ENCODE assay signal across 22 mouse cellular contexts in genomic region chr14:25825880-25826626, GRCm38 (mm10). TPM values are rescaled to one million over a fixed set of nuclear protein-coding genes. Genes with fewer than 3 reads are reported as not detected.
DNase-seq lines count a peak whose midpoint lies in the region; ATAC-seq lines count a peak whose summit lies in the region.
"Had no signal": no experiment of that assay in that cellular context is flagged by ENCODE, and none has a peak within 500 bp of the region (broad histone marks: within the 10 kb centered on the region; RNA-seq: fewer than 3 reads in every experiment).

No protein-coding gene starts in this region.

- H3K36me3 ChIP-seq in embryonic facial prominence, embryonic 14.5 days (ENCODE audit: control insufficient read depth, insufficient read depth, low read length): no peaks in the 10 kb centered on the region
- H3K36me3 ChIP-seq in embryonic facial prominence, embryonic 10.5 days (replicated peaks): no peaks in the 10 kb centered on the region
- H3K36me3 ChIP-seq in intestine, embryonic 15.5 days: no peaks in the 10 kb centered on the region
- no peaks in the 10 kb centered on the region for H3K36me3 ChIP-seq in stomach, embryonic 14.5 days (ENCODE audit: control insufficient read depth, insufficient read depth, low read length)
- no peaks in the 10 kb centered on the region for H3K36me3 ChIP-seq in liver, embryonic 12.5 days
- H3K36me3 ChIP-seq: embryonic facial prominence, embryonic 13.5 days; heart, embryonic 13.5 days; hindbrain, embryonic 12.5 days had no signal

- H3K4me1 ChIP-seq in embryonic facial prominence, embryonic 14.5 days (ENCODE audit: control insufficient read depth, insufficient read depth, low read length): no peaks in the 10 kb centered on the region
- peaks cover 12% of the 10 kb centered on the region for H3K4me1 ChIP-seq in embryonic facial prominence, embryonic 10.5 days
- H3K4me1 ChIP-seq in intestine, embryonic 15.5 days (replicated peaks): peaks cover 12% of the 10 kb centered on the region
- H3K4me1 ChIP-seq in stomach, embryonic 14.5 days (ENCODE audit: control insufficient read depth, insufficient read depth, low read length): 0 out of 2 replicates have a peak, but pooled peaks cover 8% of the 10 kb centered on the region
- H3K4me1 ChIP-seq in liver, embryonic 12.5 days: no peaks in the 10 kb centered on the region
- H3K4me1 ChIP-seq: forebrain, embryonic 13.5 days; heart, embryonic 13.5 days; hindbrain, embryonic 12.5 days had no signal

- WGBS in embryonic facial prominence, embryonic 14.5 days: 71% methylated on average over 11 of the region's 11 CpGs
- 84% methylated on average over 11 of the region's 11 CpGs for WGBS in embryonic facial prominence, embryonic 10.5 days
- 52% methylated on average over 11 of the region's 11 CpGs for WGBS in intestine, embryonic 15.5 days
- WGBS in stomach, embryonic 14.5 days: 69% methylated on average over 11 of the region's 11 CpGs
- WGBS in liver, embryonic 12.5 days (ENCODE audit: insufficient replicate concordance): 75% methylated on average over 11 of the region's 11 CpGs

- peaks cover 4% of the 10 kb centered on the region; the same call in 1 of the 2 replicates for H3K9me3 ChIP-seq in embryonic facial prominence, embryonic 14.5 days (ENCODE audit: control insufficient read depth, low read length)
- H3K9me3 ChIP-seq in embryonic facial prominence, embryonic 10.5 days: no peaks in the 10 kb centered on the region
- no peaks in the 10 kb centered on the region for H3K9me3 ChIP-seq in intestine, embryonic 15.5 days
- H3K9me3 ChIP-seq in stomach, embryonic 14.5 days (ENCODE audit: control insufficient read depth, low read depth, low read length): no peaks in the 10 kb centered on the region
- H3K9me3 ChIP-seq in liver, embryonic 12.5 days (replicated peaks): no peaks in the 10 kb centered on the region
- H3K9me3 ChIP-seq: embryonic facial prominence, embryonic 13.5 days; forebrain, embryonic 13.5 days; heart, embryonic 13.5 days; hindbrain, embryonic 12.5 days had no signal

- no peak overlapping the region for H3K4me2 ChIP-seq in embryonic facial prominence, embryonic 14.5 days (ENCODE audit: low read depth, low read length)
- no peak overlapping the region for H3K4me2 ChIP-seq in intestine, embryonic 15.5 days (replicated peaks)
- H3K4me2 ChIP-seq in stomach, embryonic 14.5 days (replicated peaks; ENCODE audit: low read depth, low read length): no peak overlapping the region
- no peak overlapping the region for H3K4me2 ChIP-seq in liver, embryonic 12.5 days
- H3K4me2 ChIP-seq: embryonic facial prominence, embryonic 13.5 days; forebrain, embryonic 13.5 days; heart, embryonic 13.5 days; hindbrain, embryonic 12.5 days had no signal

- H3K9ac ChIP-seq in embryonic facial prominence, embryonic 14.5 days (ENCODE audit: low read depth, low read length): no peak overlapping the region
- no peak overlapping the region for H3K9ac ChIP-seq in intestine, embryonic 15.5 days
- no peak overlapping the region for H3K9ac ChIP-seq in stomach, embryonic 14.5 days (replicated peaks; ENCODE audit: low read depth, low read length)
- H3K9ac ChIP-seq in liver, embryonic 12.5 days: no peak overlapping the region
- H3K9ac ChIP-seq: embryonic facial prominence, embryonic 13.5 days; forebrain, embryonic 13.5 days; heart, embryonic 13.5 days; hindbrain, embryonic 12.5 days had no signal

- peak; percentile 22; the same call in 1 of the 2 replicates for ATAC-seq in embryonic facial prominence, embryonic 14.5 days (ENCODE audit: low read depth)
- peak; percentile 93 for ATAC-seq in intestine, embryonic 15.5 days
- 0 out of 2 replicates have a peak, but pooled peaks have one; percentile 56 for ATAC-seq in stomach, embryonic 14.5 days (ENCODE audit: insufficient number of reproducible peaks, insufficient read depth, low FRiP score, low read depth)
- no peak for ATAC-seq in liver, embryonic 12.5 days
- ATAC-seq: CD4-positive, CD25-positive, alpha-beta regulatory T cell, adult 4 months; forebrain, embryonic 13.5 days; hindbrain, embryonic 16.5 days had no signal

- intact Hi-C loops in left cerebral cortex, postnatal 4 days (cut with DNase I): no loop called here

- H3K27me3 ChIP-seq in embryonic facial prominence, embryonic 14.5 days (replicated peaks; ENCODE audit: control insufficient read depth, insufficient read depth, low read length): no peaks in the 10 kb centered on the region
- peaks cover 14% of the 10 kb centered on the region for H3K27me3 ChIP-seq in embryonic facial prominence, embryonic 10.5 days (replicated peaks; ENCODE audit: low read depth, poor library complexity, severe bottlenecking)
- no peaks in the 10 kb centered on the region for H3K27me3 ChIP-seq in intestine, embryonic 15.5 days (replicated peaks)
- H3K27me3 ChIP-seq in stomach, embryonic 14.5 days (ENCODE audit: control insufficient read depth, insufficient read depth, low read length): no peaks in the 10 kb centered on the region
- peaks cover 6% of the 10 kb centered on the region for H3K27me3 ChIP-seq in liver, embryonic 12.5 days (replicated peaks)
- H3K27me3 ChIP-seq: forebrain, embryonic 13.5 days; heart, embryonic 13.5 days; hindbrain, embryonic 12.5 days had no signal

- H3K27ac ChIP-seq in embryonic facial prominence, embryonic 14.5 days (replicated peaks; ENCODE audit: low read depth, low read length): no peak overlapping the region
- no peak overlapping the region for H3K27ac ChIP-seq in embryonic facial prominence, embryonic 10.5 days (replicated peaks)
- peak overlapping the region; percentile 64 for H3K27ac ChIP-seq in intestine, embryonic 15.5 days
- H3K27ac ChIP-seq in stomach, embryonic 14.5 days (ENCODE audit: low read length): peak overlapping the region; percentile 7; the same call in 1 of the 2 replicates
- no peak overlapping the region for H3K27ac ChIP-seq in liver, embryonic 12.5 days
- H3K27ac ChIP-seq: embryonic facial prominence, embryonic 13.5 days; forebrain, embryonic 13.5 days; heart, embryonic 13.5 days; hindbrain, embryonic 12.5 days had no signal

- H3K4me3 ChIP-seq in embryonic facial prominence, embryonic 14.5 days (ENCODE audit: low read depth, low read length): no peak overlapping the region
- no peak overlapping the region for H3K4me3 ChIP-seq in embryonic facial prominence, embryonic 10.5 days
- H3K4me3 ChIP-seq in intestine, embryonic 15.5 days (replicated peaks): no peak overlapping the region
- H3K4me3 ChIP-seq in stomach, embryonic 14.5 days (ENCODE audit: low read depth, low read length): no peak overlapping the region
- H3K4me3 ChIP-seq in liver, embryonic 12.5 days: no peak overlapping the region
- H3K4me3 ChIP-seq: embryonic facial prominence, embryonic 13.5 days; forebrain, embryonic 13.5 days; heart, embryonic 13.5 days; hindbrain, embryonic 12.5 days had no signal

- DNase-seq in embryonic facial prominence, embryonic 14.5 days (ENCODE audit: low spot score): peak; percentile 44
- no peak for DNase-seq in embryonic facial prominence, embryonic 10.5 days (ENCODE audit: low spot score)
- peak; percentile 45 for DNase-seq in ES-CJ7 (ENCODE audit: low read depth, low spot score)
- no peak for DNase-seq in urinary bladder, postnatal 25 days (ENCODE audit: low spot score)
- DNase-seq in left cerebral cortex, postnatal 4 days: no peak
- DNase-seq: adrenal gland, adult 8-10 months; B cell, adult 2 months; cerebellum, adult 11-12 months; cerebellum, adult 9-10 months; cerebellum, postnatal 25 days; gastrocnemius, postnatal 36 days; heart, adult 11 months; heart, postnatal 4 days had no signal

RNA-seq across cellular contexts. Expression of gene Anxa11, which starts 15.9 kb away (rescaled TPM):
- polyA plus RNA-seq in embryonic facial prominence, embryonic 14.5 days (2014; fragmentation: Nextera tagmentation; extraction: Ambion mirVana): 27.6 and 30.2 TPM in 2 replicates
- polyA plus RNA-seq in embryonic facial prominence, embryonic 10.5 days (2016; fragmentation: Nextera tagmentation; extraction: Ambion mirVana): 5.3 and 6.1 TPM in 2 replicates
- polyA plus RNA-seq in intestine, embryonic 15.5 days (2015; fragmentation: Nextera tagmentation; extraction: Ambion mirVana): 71.5 and 72.2 TPM in 2 replicates
- polyA plus RNA-seq in stomach, embryonic 14.5 days (2014; fragmentation: Nextera tagmentation; extraction: Ambion mirVana): 35.5 and 42.2 TPM in 2 replicates
- polyA plus RNA-seq in liver, embryonic 12.5 days (2016; fragmentation: Nextera tagmentation; extraction: Ambion mirVana): 10.1 and 10.5 TPM in 2 replicates
- 1 to 10 TPM; 7.3 to 9.2 TPM for total RNA-seq in left cerebral cortex, postnatal 4 days (2021)

RNA-seq across cellular contexts. Expression of gene Zcchc24, which starts 57.2 kb away (rescaled TPM):
- 45.6 and 48.1 TPM in 2 replicates for polyA plus RNA-seq in embryonic facial prominence, embryonic 14.5 days (2014; fragmentation: Nextera tagmentation; extraction: Ambion mirVana)
- polyA plus RNA-seq in embryonic facial prominence, embryonic 10.5 days (2016; fragmentation: Nextera tagmentation; extraction: Ambion mirVana): 12.9 and 15.2 TPM in 2 replicates
- 20.6 and 21.0 TPM in 2 replicates for polyA plus RNA-seq in intestine, embryonic 15.5 days (2015; fragmentation: Nextera tagmentation; extraction: Ambion mirVana)
- 29.5 and 32.4 TPM in 2 replicates for polyA plus RNA-seq in stomach, embryonic 14.5 days (2014; fragmentation: Nextera tagmentation; extraction: Ambion mirVana)
- 6.9 and 7.8 TPM in 2 replicates for polyA plus RNA-seq in liver, embryonic 12.5 days (2016; fragmentation: Nextera tagmentation; extraction: Ambion mirVana)
- 10 to 100 TPM; 34.2 to 34.8 TPM for total RNA-seq in left cerebral cortex, postnatal 4 days (2021)

Comparison
In these comparisons a context has a peak if more than half of its experiments do, and no peak if none do; other contexts are left out.
1. DNase-seq: peak in embryonic facial prominence, embryonic 14.5 days (single experiment) and ES-CJ7 (single experiment); none in embryonic facial prominence, embryonic 10.5 days (single experiment), urinary bladder, postnatal 25 days (single experiment) and left cerebral cortex, postnatal 4 days (single experiment).
2. H3K27ac ChIP-seq: peak in intestine, embryonic 15.5 days (single experiment) and stomach, embryonic 14.5 days (single experiment); none in embryonic facial prominence, embryonic 14.5 days (single experiment), embryonic facial prominence, embryonic 10.5 days (single experiment) and liver, embryonic 12.5 days (single experiment).